Mouse (Mus musculus): ENCODE measurements around the gene Hexim2.

The Hexim2 gene

DNA sequence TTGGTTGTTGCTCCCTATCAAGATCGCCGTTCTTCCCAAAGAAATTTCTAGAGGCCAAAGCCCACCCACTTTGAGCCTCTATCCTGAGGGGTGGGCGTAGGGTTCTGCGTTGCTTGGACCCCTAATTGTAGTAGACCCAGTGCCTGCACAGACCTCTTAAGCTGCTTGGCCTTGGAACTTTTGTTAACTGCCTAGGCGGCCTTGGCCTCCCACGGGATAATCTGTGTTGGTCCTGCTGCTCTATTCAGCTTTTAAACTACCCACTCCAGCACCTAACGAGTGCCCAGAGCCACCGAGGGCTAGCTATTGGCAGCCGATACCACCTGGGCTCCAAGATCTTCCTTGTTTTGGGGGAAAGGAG lies 19.7 kb upstream of the Hexim2 start:
- DNase-seq (ENCODE audit: low read depth) = no peak

GRCm38 (mm10) chr11:103113005-103113404 lies 19.2 kb upstream of the Hexim2 start:
- no peak for DNase-seq (ENCODE audit: low read depth)

- DNase-seq (ENCODE audit: low read depth) = no peak
Observed at GRCm38 (mm10) chr11:103113771-103114170, 18.5 kb upstream of the Hexim2 start.

GRCm38 (mm10) chr11:103114270-103114943 lies 17.8 kb upstream of the Hexim2 start:
- DNase-seq (ENCODE audit: low read depth) = no peak

GRCm38 (mm10) chr11:103115163-103116007 lies 16.8 kb upstream of the Hexim2 start:
- no peak for DNase-seq (ENCODE audit: low read depth)

GRCm38 (mm10) chr11:103116008-103116818 lies 16.0 kb upstream of the Hexim2 start, which contains the start of gene Hexim1:
TSS of gene Hexim1 (plus strand) at chr11:103116231.
- DNase-seq (ENCODE audit: low read depth) = peak; percentile 98

- no peak for DNase-seq (ENCODE audit: low read depth)
Observed at GRCm38 (mm10) chr11:103116959-103117590, 15.2 kb upstream of the Hexim2 start.

DNA sequence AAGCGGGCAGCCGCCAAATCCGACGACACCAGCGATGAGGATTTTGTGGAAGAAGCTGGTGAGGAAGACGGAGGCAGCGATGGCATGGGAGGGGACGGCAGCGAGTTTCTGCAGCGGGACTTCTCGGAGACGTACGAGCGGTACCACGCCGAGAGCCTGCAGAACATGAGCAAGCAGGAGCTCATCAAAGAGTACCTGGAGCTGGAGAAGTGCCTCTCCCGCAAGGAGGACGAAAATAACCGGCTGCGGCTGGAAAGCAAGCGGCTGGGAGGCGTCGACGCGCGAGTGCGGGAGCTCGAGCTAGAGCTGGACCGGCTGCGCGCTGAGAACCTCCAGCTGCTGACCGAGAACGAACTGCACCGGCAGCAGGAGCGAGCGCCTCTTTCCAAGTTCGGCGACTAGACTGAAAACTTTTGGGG lies 14.6 kb upstream of the Hexim2 start:
- DNase-seq (ENCODE audit: low read depth) = no peak

- DNase-seq (ENCODE audit: low read depth) = no peak
Observed at GRCm38 (mm10) chr11:103118866-103119265, 13.4 kb upstream of the Hexim2 start.

GRCm38 (mm10) chr11:103119609-103120008 lies 12.6 kb upstream of the Hexim2 start:
- no peak for DNase-seq (ENCODE audit: low read depth)

- no peak for DNase-seq (ENCODE audit: low read depth)
Observed at GRCm38 (mm10) chr11:103120315-103120714, 11.9 kb upstream of the Hexim2 start.

- peak; percentile 100 for DNase-seq (ENCODE audit: low read depth)
Observed at GRCm38 (mm10) chr11:103132576-103133455, 587 bp downstream of the Hexim2 start.

GRCm38 (mm10) chr11:103133456-103134185 lies 1.4 kb downstream of the Hexim2 start:
- no peak for DNase-seq (ENCODE audit: low read depth)

GRCm38 (mm10) chr11:103134221-103134620 lies 2.0 kb downstream of the Hexim2 start:
- DNase-seq (ENCODE audit: low read depth) = no peak

- no peak for DNase-seq (ENCODE audit: low read depth)
Observed at GRCm38 (mm10) chr11:103136039-103136577, 3.9 kb downstream of the Hexim2 start.

GRCm38 (mm10) chr11:103139951-103140762 lies 7.9 kb downstream of the Hexim2 start:
- no peak for DNase-seq (ENCODE audit: low read depth)

DNA sequence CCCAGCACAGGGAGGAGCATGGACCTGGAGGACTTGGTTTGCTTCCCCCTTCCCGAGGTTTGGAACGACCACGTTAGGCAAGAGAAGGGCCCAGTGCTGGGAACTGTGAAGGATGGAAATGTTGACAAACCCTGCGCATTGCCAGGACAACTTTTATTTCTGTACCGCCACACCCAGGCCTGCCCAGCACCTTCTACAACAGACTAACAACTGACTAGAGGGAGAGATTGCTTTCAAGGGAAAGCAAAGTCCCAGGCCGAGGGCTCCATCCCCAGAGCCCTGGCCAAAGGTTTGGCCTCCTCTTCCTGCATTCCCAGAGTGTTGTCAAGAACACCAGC lies 8.5 kb downstream of the Hexim2 start:
- DNase-seq (ENCODE audit: low read depth) = no peak

DNA sequence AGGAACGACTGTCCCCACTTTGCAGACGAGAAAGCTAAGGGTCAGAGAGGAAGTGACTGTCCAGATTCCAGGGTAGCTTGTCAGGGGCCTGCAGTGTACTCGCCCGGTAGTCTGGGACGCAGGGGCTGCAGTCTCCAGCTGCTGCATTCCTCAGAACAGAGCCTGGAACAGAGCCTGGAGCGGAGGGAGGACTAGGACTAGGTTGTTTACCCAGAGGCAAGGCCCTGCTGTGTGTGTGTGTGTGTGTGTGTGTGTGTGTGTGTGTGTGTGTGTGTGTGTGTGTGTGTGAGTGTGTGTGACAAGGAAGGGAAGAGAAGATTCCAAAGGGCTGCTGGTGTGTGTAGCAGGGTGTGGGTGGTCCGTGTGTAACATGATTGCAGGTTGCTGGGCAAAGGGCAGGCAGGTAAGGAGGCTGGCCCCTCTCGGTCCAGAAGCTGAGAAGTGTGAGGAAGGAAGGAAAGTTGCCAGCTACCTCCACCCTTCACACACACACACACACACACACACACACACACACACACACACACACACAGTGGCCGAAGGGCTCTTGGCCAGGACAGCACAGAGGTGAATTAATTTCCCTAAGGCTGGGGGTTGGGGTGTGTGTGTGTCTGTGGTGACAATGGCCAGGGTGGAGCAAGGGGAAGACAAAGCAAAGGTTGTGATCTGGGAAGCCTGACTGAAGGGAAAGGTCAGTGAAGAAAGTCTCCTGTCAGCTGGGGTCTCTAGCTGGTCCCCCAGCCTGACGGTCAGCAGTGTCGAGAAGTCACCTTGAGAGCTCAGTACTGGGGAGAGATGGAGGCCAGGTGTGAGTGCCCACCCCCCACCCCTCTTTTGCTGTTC lies 9.1 kb downstream of the Hexim2 start:
- DNase-seq (ENCODE audit: low read depth) = no peak

DNA sequence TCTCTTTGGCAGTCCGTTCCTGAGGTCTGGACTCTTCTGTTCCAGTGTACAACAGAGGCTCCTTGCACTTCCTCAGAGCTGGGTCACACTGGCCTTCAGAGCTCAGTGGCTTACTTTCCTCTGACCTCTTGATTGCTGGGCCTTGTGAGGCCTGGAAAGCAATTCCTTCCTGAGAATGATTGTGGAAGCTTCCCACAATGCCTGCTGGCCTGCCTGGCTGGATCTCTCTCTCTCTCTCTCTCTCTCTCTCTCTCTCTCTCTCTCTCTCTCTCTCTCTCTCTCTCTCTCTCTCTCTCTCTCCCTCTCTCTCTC lies 9.7 kb downstream of the Hexim2 start:
- DNase-seq (ENCODE audit: low read depth) = no peak

All from c-Kit-positive CD71-positive TER-119-negative erythroid progenitor cells, embryonic 14.5 days (primary cell).